Mouse (Mus musculus): ENCODE data around the gene Erbb2.

DNA sequence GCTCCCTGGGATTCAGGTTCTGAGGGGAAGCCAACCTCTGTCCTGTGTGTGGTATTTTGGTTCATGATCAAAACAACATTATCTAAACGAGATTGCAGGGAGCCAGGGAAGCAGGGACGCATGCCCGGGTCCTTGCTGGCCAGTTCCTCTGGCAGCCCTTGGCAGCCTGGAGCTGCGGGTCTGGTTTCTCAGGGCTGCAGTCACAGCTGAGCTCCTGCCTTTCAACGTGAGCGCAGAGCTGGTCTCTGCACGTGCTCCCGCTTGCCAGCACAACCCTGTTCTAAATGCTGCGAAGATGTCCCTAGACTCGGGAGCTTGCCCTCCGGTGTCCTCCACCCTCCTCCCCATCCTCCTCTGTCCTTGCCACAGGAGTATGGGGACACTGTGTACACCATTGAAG lies 34.5 kb upstream of the Erbb2 start:
- TF ChIP-seq CTCF (IDR thresholded peaks at IDR 0.05; ENCODE audit: low read depth), result no peak
- TF ChIP-seq EP300 (IDR thresholded peaks at IDR 0.05; ENCODE audit: low read depth), result no peak

Measured in liver, postnatal 0 days (tissue).